In genomic region chr16:35067631-35068030, GRCm38 (mm10) we compare ENCODE assay signal across 20 mouse cellular contexts. TPM values are rescaled to one million over a fixed set of nuclear protein-coding genes. Genes with fewer than 3 reads are reported as not detected.
A peak's percentile ranks its signal among the peaks of the same experiment; 100 is the strongest.
DNase-seq lines count a peak whose midpoint lies in the region; ATAC-seq and TF ChIP-seq lines count a peak whose summit lies in the region.
"Had no signal": no experiment of that assay in that cellular context is flagged by ENCODE, and none has a peak within 500 bp of the region (broad histone marks: within the 10 kb centered on the region; RNA-seq: fewer than 3 reads in every experiment).

No protein-coding gene starts in this region.

- 94% methylated on average over 3 of the region's 3 CpGs for WGBS in heart, embryonic 14.5 days
- WGBS in heart, embryonic 10.5 days = 90% methylated on average over 3 of the region's 3 CpGs
- 93% methylated on average over 3 of the region's 3 CpGs for WGBS in heart, postnatal 0 days

- H3K27me3 ChIP-seq in heart, embryonic 14.5 days (ENCODE audit: control insufficient read depth, insufficient read depth, low read length) = no peaks in the 10 kb centered on the region
- H3K27me3 ChIP-seq in heart, embryonic 10.5 days (ENCODE audit: insufficient read depth, poor library complexity, severe bottlenecking) = no peaks in the 10 kb centered on the region
- H3K27me3 ChIP-seq in heart, postnatal 0 days (ENCODE audit: control insufficient read depth, insufficient read depth, low read length) = no peaks in the 10 kb centered on the region
- H3K27me3 ChIP-seq: embryonic facial prominence, embryonic 13.5 days; embryonic facial prominence, embryonic 15.5 days; forebrain, embryonic 12.5 days had no signal

- no peak overlapping the region for H3K27ac ChIP-seq in heart, embryonic 14.5 days (replicated peaks in 1 of 2; ENCODE audit: control insufficient read depth in 1 of 2, insufficient read depth in 1 of 2, low read depth in 2 of 2, low read length in 2 of 2)
- H3K27ac ChIP-seq in heart, embryonic 10.5 days = no peak overlapping the region
- peak overlapping the region; percentile 62; the same call in 1 of the 2 replicates for H3K27ac ChIP-seq in heart, postnatal 0 days (ENCODE audit: low read depth)
- H3K27ac ChIP-seq: embryonic facial prominence, embryonic 13.5 days; embryonic facial prominence, embryonic 15.5 days; forebrain, embryonic 10.5 days; forebrain, embryonic 12.5 days had no signal

- no peak for DNase-seq in heart, embryonic 10.5 days (ENCODE audit: low spot score)
- DNase-seq in heart, postnatal 0 days (ENCODE audit: low spot score) = no peak
- DNase-seq in heart, adult 18-20 months = no peak
- DNase-seq: adrenal gland, adult 2 months; adrenal gland, postnatal 10 days; adrenal gland, postnatal 25 days; cerebellum, adult 11 months; cerebellum, adult 18-20 months; cerebellum, adult 8-10 months; cerebellum, adult 9-11 months; cerebellum, postnatal 14 days; cerebellum, postnatal 36 days had no signal

- TF ChIP-seq CTCF in heart, postnatal 0 days (IDR thresholded peaks at IDR 0.05; ENCODE audit: low read depth) = no peak

- H3K9ac ChIP-seq in heart, embryonic 14.5 days (ENCODE audit: low read length) = no peak overlapping the region
- no peak overlapping the region for H3K9ac ChIP-seq in heart, postnatal 0 days (replicated peaks; ENCODE audit: low read depth, low read length)
- H3K9ac ChIP-seq: embryonic facial prominence, embryonic 13.5 days; embryonic facial prominence, embryonic 15.5 days; forebrain, embryonic 12.5 days had no signal

- no peak for TF ChIP-seq EP300 in heart, postnatal 0 days (IDR thresholded peaks at IDR 0.05; ENCODE audit: low read depth)

- ATAC-seq in heart, embryonic 14.5 days (ENCODE audit: insufficient number of reproducible peaks, insufficient read depth, low FRiP score, low read depth) = no peak
- no peak for ATAC-seq in heart, postnatal 0 days (ENCODE audit: insufficient read depth, low read depth)
- ATAC-seq: forebrain, embryonic 14.5 days; forebrain, embryonic 16.5 days had no signal

- peaks cover 3 to 7% of the 10 kb centered on the region in 2 experiments for H3K4me1 ChIP-seq in heart, embryonic 14.5 days (ENCODE audit: control insufficient read depth in 2 of 2, insufficient read depth in 2 of 2, low read length in 2 of 2)
- H3K4me1 ChIP-seq in heart, embryonic 10.5 days = peaks cover 19% of the 10 kb centered on the region
- H3K4me1 ChIP-seq in heart, postnatal 0 days (ENCODE audit: control insufficient read depth, insufficient read depth) = no peaks in the 10 kb centered on the region; the same call in 1 of the 2 replicates
- H3K4me1 ChIP-seq: embryonic facial prominence, embryonic 15.5 days had no signal

- H3K36me3 ChIP-seq in heart, embryonic 14.5 days (ENCODE audit: control insufficient read depth, insufficient read depth, low read length) = no peaks in the 10 kb centered on the region
- no peaks in the 10 kb centered on the region; the same call in 1 of the 2 replicates for H3K36me3 ChIP-seq in heart, embryonic 10.5 days
- H3K36me3 ChIP-seq in heart, postnatal 0 days (replicated peaks; ENCODE audit: control insufficient read depth, insufficient read depth, low read length) = 0 out of 2 replicates have a peak, but pooled peaks cover 1% of the 10 kb centered on the region
- H3K36me3 ChIP-seq: embryonic facial prominence, embryonic 13.5 days; embryonic facial prominence, embryonic 15.5 days; forebrain, embryonic 12.5 days had no signal

- H3K9me3 ChIP-seq in heart, embryonic 14.5 days (ENCODE audit: control insufficient read depth, low read length) = no peaks in the 10 kb centered on the region
- no peaks in the 10 kb centered on the region for H3K9me3 ChIP-seq in heart, embryonic 10.5 days
- no peaks in the 10 kb centered on the region for H3K9me3 ChIP-seq in heart, postnatal 0 days (replicated peaks; ENCODE audit: control insufficient read depth, low read length)
- H3K9me3 ChIP-seq: embryonic facial prominence, embryonic 13.5 days; embryonic facial prominence, embryonic 15.5 days; forebrain, embryonic 10.5 days; forebrain, embryonic 12.5 days had no signal

- H3K4me2 ChIP-seq in heart, embryonic 14.5 days (ENCODE audit: low read length) = peak overlapping the region; percentile 45; the same call in 1 of the 2 replicates
- H3K4me2 ChIP-seq in heart, postnatal 0 days (ENCODE audit: low read depth, low read length) = no peak overlapping the region
- H3K4me2 ChIP-seq: embryonic facial prominence, embryonic 13.5 days; embryonic facial prominence, embryonic 15.5 days; forebrain, embryonic 12.5 days had no signal

- no peak overlapping the region for H3K4me3 ChIP-seq in heart, embryonic 14.5 days (ENCODE audit: control insufficient read depth in 1 of 2, insufficient read depth in 1 of 2, low read depth in 1 of 2, low read length in 2 of 2)
- H3K4me3 ChIP-seq in heart, embryonic 10.5 days = no peak overlapping the region
- no peak overlapping the region for H3K4me3 ChIP-seq in heart, postnatal 0 days (ENCODE audit: low read depth, low read length)
- H3K4me3 ChIP-seq: embryonic facial prominence, embryonic 13.5 days; embryonic facial prominence, embryonic 15.5 days; erythroblast, embryonic 14.5 days; forebrain, embryonic 10.5 days; forebrain, embryonic 12.5 days had no signal

RNA-seq across cellular contexts. Expression of gene Hacd2, which starts 45.4 kb away (rescaled TPM):
- 32.9 and 36.0 TPM in 2 replicates for polyA plus RNA-seq in heart, embryonic 14.5 days (2014; fragmentation: Nextera tagmentation; extraction: Ambion mirVana)
- polyA plus RNA-seq in heart, embryonic 10.5 days (2016; fragmentation: Nextera tagmentation; extraction: Ambion mirVana) = 67.7 and 101 TPM in 2 replicates
- total RNA-seq in heart, postnatal 0 days (2014; rRNA removed; ENCODE audit: low replicate concordance) = 2.6 and 6.1 TPM in 2 replicates
- polyA plus RNA-seq in heart, postnatal 0 days (2015; fragmentation: Nextera tagmentation; extraction: Ambion mirVana) = 34.1 and 34.2 TPM in 2 replicates
- 10 to 100 TPM in 1 of 2 experiments, 1 to 10 TPM in 1; 7.1 to 15.3 TPM for total RNA-seq in heart, adult 18-20 months (2021)
